Comparison of ENCODE assay signal across 29 mouse cellular contexts in genomic region chr14:59055283-59055682, GRCm38 (mm10).
DNase-seq lines count a peak whose midpoint lies in the region; ATAC-seq and TF ChIP-seq lines count a peak whose summit lies in the region.
"Had no signal": no experiment of that assay in that cellular context is flagged by ENCODE, and none has a peak within 500 bp of the region (broad histone marks: within the 10 kb centered on the region; RNA-seq: fewer than 3 reads in every experiment).

No protein-coding gene starts in this region.

- H3K36me3 ChIP-seq in MEL (ENCODE audit: control insufficient read depth in 1 of 2, insufficient read depth in 2 of 2, low read length in 2 of 2): no peaks in the 10 kb centered on the region
- H3K36me3 ChIP-seq: forebrain, embryonic 12.5 days; heart, embryonic 15.5 days; limb, embryonic 10.5 days; limb, embryonic 15.5 days; liver, embryonic 13.5 days; midbrain, embryonic 12.5 days; neural tube, embryonic 12.5 days had no signal

- H3K4me3 ChIP-seq in MEL (ENCODE audit: control insufficient read depth in 1 of 2, insufficient read depth in 1 of 2, low read depth in 2 of 2, low read length in 2 of 2): no peak overlapping the region
- H3K4me3 ChIP-seq: erythroblast, embryonic 14.5 days; forebrain, embryonic 12.5 days; heart, embryonic 15.5 days; limb, embryonic 10.5 days; limb, embryonic 15.5 days; liver, embryonic 13.5 days; megakaryocyte, embryonic 14.5 days; midbrain, embryonic 12.5 days; myocyte; neural tube, embryonic 12.5 days had no signal

- no peak for TF ChIP-seq POLR2A in MEL (IDR thresholded peaks at IDR 0.05; ENCODE audit: control insufficient read depth in 1 of 2, insufficient read depth in 1 of 2, low read depth in 1 of 2, low read length in 2 of 2, poor library complexity in 1 of 2)

- H3K4me1 ChIP-seq in MEL (ENCODE audit: control insufficient read depth in 1 of 2, insufficient read depth in 2 of 2, low read length in 2 of 2): no peaks in the 10 kb centered on the region
- H3K4me1 ChIP-seq: heart, embryonic 15.5 days; limb, embryonic 10.5 days; limb, embryonic 15.5 days; liver, embryonic 13.5 days; megakaryocyte, embryonic 14.5 days; neural tube, embryonic 12.5 days had no signal

- no peak overlapping the region for H3K9ac ChIP-seq in MEL (ENCODE audit: control insufficient read depth, low read depth, low read length, poor library complexity, severe bottlenecking)
- H3K9ac ChIP-seq: forebrain, embryonic 12.5 days; forebrain, postnatal 0 days; heart, embryonic 15.5 days; hindbrain, embryonic 14.5 days; limb, embryonic 15.5 days; liver, embryonic 13.5 days; midbrain, embryonic 12.5 days; neural tube, embryonic 12.5 days had no signal

- no peak for TF ChIP-seq EP300 in MEL (IDR thresholded peaks at IDR 0.05; ENCODE audit: low read depth in 1 of 2, low read length in 2 of 2)

- H3K27ac ChIP-seq in MEL (ENCODE audit: control insufficient read depth, low read depth, low read length): no peak overlapping the region
- H3K27ac ChIP-seq: forebrain, embryonic 12.5 days; heart, embryonic 15.5 days; hindbrain, embryonic 14.5 days; limb, embryonic 10.5 days; limb, embryonic 15.5 days; liver, embryonic 13.5 days; midbrain, embryonic 12.5 days; neural tube, embryonic 12.5 days had no signal

- ATAC-seq in cerebellum, adult (ENCODE audit: insufficient number of reproducible peaks, low FRiP score, low TSS enrichment): no peak
- ATAC-seq: activated CD4-positive, CD25-positive, alpha-beta regulatory T cell, adult 4 months; forebrain, postnatal 0 days; lung, postnatal 0 days had no signal

- no peaks in the 10 kb centered on the region; a peak in 1 of 4 replicates for H3K27me3 ChIP-seq in MEL (ENCODE audit: control insufficient read depth in 1 of 2, insufficient read depth in 2 of 2, low read length in 2 of 2)
- H3K27me3 ChIP-seq: forebrain, embryonic 12.5 days; heart, embryonic 15.5 days; limb, embryonic 15.5 days; liver, embryonic 13.5 days; megakaryocyte, embryonic 14.5 days; midbrain, embryonic 12.5 days; neural tube, embryonic 12.5 days had no signal

- TF ChIP-seq RAD21 in MEL (IDR thresholded peaks at IDR 0.05; ENCODE audit: low read depth, low read length): no peak

- H3K79me2 ChIP-seq in MEL (ENCODE audit: control insufficient read depth, insufficient read depth, low read length, poor library complexity): no peaks in the 10 kb centered on the region

- no peaks in the 10 kb centered on the region for H3K9me3 ChIP-seq in MEL (replicated peaks; ENCODE audit: insufficient read depth, low read length)
- H3K9me3 ChIP-seq: forebrain, embryonic 12.5 days; heart, embryonic 15.5 days; limb, embryonic 10.5 days; limb, embryonic 15.5 days; liver, embryonic 13.5 days; midbrain, embryonic 12.5 days; neural tube, embryonic 12.5 days had no signal

- peak; percentile 33 to 43 for DNase-seq in cerebellum, postnatal 14 days
- peak; percentile 63 for DNase-seq in kidney, adult 11 months
- no peak for DNase-seq in kidney, postnatal 10 days
- DNase-seq in MEL (ENCODE audit: low read depth, low spot score): peak; percentile 1
- peak; percentile 14 for DNase-seq in brain, adult 2 months (ENCODE audit: low read depth, low spot score)
- no peak for DNase-seq in spleen, adult 12 weeks (ENCODE audit: low spot score)
- DNase-seq: B cell, adult 2 months; cerebellum, adult 11 months; cerebellum, adult 9-11 months; forebrain, postnatal 0 days; layer of hippocampus, postnatal 36 days; liver, embryonic 13.5 days; lung, adult 18-20 months; lung, postnatal 4 days; right cerebral cortex, postnatal 4 days; thymus, postnatal 4 days had no signal

- TF ChIP-seq CTCF in MEL (IDR thresholded peaks at IDR 0.05 in 2 of 3, conservative IDR thresholded peaks at IDR 0.05 in 1 of 3; ENCODE audit: control insufficient read depth in 1 of 3, insufficient read depth in 1 of 3, low read depth in 2 of 3, low read length in 3 of 3, poor library complexity in 1 of 3, severe bottlenecking in 1 of 3): no peak

TF ChIP-seq in MEL, 35 proteins besides CTCF, POLR2A, EP300 and RAD21:
- no peak for TF ChIP-seq ZC3H11A (IDR thresholded peaks at IDR 0.05; ENCODE audit: low read depth, low read length)
- TF ChIP-seq SIN3A (IDR thresholded peaks at IDR 0.05; ENCODE audit: low read length): no peak
- TF ChIP-seq RCOR1 (IDR thresholded peaks at IDR 0.05; ENCODE audit: low read depth, low read length): no peak
- no peak for TF ChIP-seq USF1 (IDR thresholded peaks at IDR 0.05; ENCODE audit: low read depth, low read length)
- TF ChIP-seq USF2 (IDR thresholded peaks at IDR 0.05; ENCODE audit: borderline replicate concordance in 1 of 2, insufficient read depth in 1 of 2, low read depth in 1 of 2, low read length in 2 of 2): no peak
- TF ChIP-seq MYB (IDR thresholded peaks at IDR 0.05; ENCODE audit: low read depth, low read length): no peak
- TF ChIP-seq MYC (IDR thresholded peaks at IDR 0.05; ENCODE audit: low read depth, low read length): no peak
- no peak for TF ChIP-seq BHLHE40 (IDR thresholded peaks at IDR 0.05; ENCODE audit: borderline replicate concordance, low read depth, low read length)
- no peak for TF ChIP-seq TAL1 (IDR thresholded peaks at IDR 0.05; ENCODE audit: low read length)
- no peak for TF ChIP-seq POLR2AphosphoS2 (IDR thresholded peaks at IDR 0.05; ENCODE audit: low read length)
- TF ChIP-seq TCF12 (IDR thresholded peaks at IDR 0.05; ENCODE audit: low read depth, low read length): no peak
- no peak for TF ChIP-seq UBTF (IDR thresholded peaks at IDR 0.05; ENCODE audit: borderline replicate concordance, insufficient read depth, low read depth, low read length)
- TF ChIP-seq SMC3 (IDR thresholded peaks at IDR 0.05; ENCODE audit: low read depth, low read length): no peak
- no peak for TF ChIP-seq ZNF384 (IDR thresholded peaks at IDR 0.05; ENCODE audit: low read depth, low read length)
- TF ChIP-seq MAX (IDR thresholded peaks at IDR 0.05; ENCODE audit: low read length): no peak

Comparison
In these comparisons a context has a peak if more than half of its experiments do, and no peak if none do; other contexts are left out.
1. DNase-seq: peak in cerebellum, postnatal 14 days (2 of 2), kidney, adult 11 months (single experiment), MEL (single experiment) and brain, adult 2 months (single experiment); none in kidney, postnatal 10 days (single experiment) and spleen, adult 12 weeks (single experiment).